Comparison of ENCODE assay signal across 8 mouse cellular contexts in genomic region chr19:46502471-46503166, GRCm38 (mm10). TPM values are rescaled to one million over a fixed set of nuclear protein-coding genes. Genes with fewer than 3 reads are reported as not detected.
DNase-seq lines count a peak whose midpoint lies in the region; ATAC-seq and TF ChIP-seq lines count a peak whose summit lies in the region.

No protein-coding gene starts in this region.

- H3K4me2 ChIP-seq in heart, postnatal 0 days (ENCODE audit: low read depth, low read length), result peak overlapping the region; percentile 85
- peak overlapping the region; percentile 98 for H3K4me2 ChIP-seq in liver, postnatal 0 days (ENCODE audit: low read depth, low read length)
- peak overlapping the region; percentile 97 for H3K4me2 ChIP-seq in neural tube, embryonic 14.5 days (ENCODE audit: low read depth, low read length)

- peak; percentile 90 for DNase-seq in CD4-positive helper T cell, adult 2 months (ENCODE audit: low read depth, low spot score)
- peak; percentile 67 to 77 for DNase-seq in adrenal gland, postnatal 4 days (ENCODE audit: low spot score in 2 of 2)
- peak; percentile 81 for DNase-seq in heart, postnatal 0 days (ENCODE audit: low spot score)
- peak; percentile 85 to 91 for DNase-seq in kidney, postnatal 4 days
- DNase-seq in liver, postnatal 0 days, result peak; percentile 93
- peak; percentile 90 for DNase-seq in testis, postnatal 10 days (ENCODE audit: low spot score)

- peak overlapping the region; percentile 99 for H3K9ac ChIP-seq in heart, postnatal 0 days (replicated peaks; ENCODE audit: low read depth, low read length)
- H3K9ac ChIP-seq in liver, postnatal 0 days (replicated peaks), result peak overlapping the region; percentile 96
- peak overlapping the region; percentile 98 for H3K9ac ChIP-seq in neural tube, embryonic 14.5 days (replicated peaks; ENCODE audit: low read depth, low read length)

- H3K4me3 ChIP-seq in erythroblast, embryonic 14.5 days (replicated peaks), result peak overlapping the region; percentile 81
- H3K4me3 ChIP-seq in heart, postnatal 0 days (ENCODE audit: low read depth, low read length), result peak overlapping the region; percentile 93
- H3K4me3 ChIP-seq in liver, postnatal 0 days (ENCODE audit: low read depth, low read length), result peak overlapping the region; percentile 94
- H3K4me3 ChIP-seq in neural tube, embryonic 14.5 days (ENCODE audit: low read depth, low read length), result peak overlapping the region; percentile 99

- peak overlapping the region; percentile 100 for H3K27ac ChIP-seq in heart, postnatal 0 days (ENCODE audit: low read depth)
- peak overlapping the region; percentile 99 for H3K27ac ChIP-seq in liver, postnatal 0 days (ENCODE audit: low read depth)
- H3K27ac ChIP-seq in neural tube, embryonic 14.5 days (ENCODE audit: low read depth, low read length), result peak overlapping the region; percentile 100

- peak; percentile 73 for TF ChIP-seq CTCF in heart, postnatal 0 days (IDR thresholded peaks at IDR 0.05; ENCODE audit: low read depth)
- TF ChIP-seq CTCF in liver, postnatal 0 days (IDR thresholded peaks at IDR 0.05; ENCODE audit: low read depth), result peak; percentile 93

- peak; percentile 22 for ATAC-seq in heart, postnatal 0 days (ENCODE audit: insufficient read depth, low read depth)
- ATAC-seq in liver, postnatal 0 days, result peak; percentile 52
- ATAC-seq in neural tube, embryonic 14.5 days (ENCODE audit: low read depth), result 0 out of 2 replicates have a peak, but pooled peaks have one; percentile 4

- WGBS in heart, postnatal 0 days, result under 1% methylated on average over 53 of the region's 53 CpGs
- WGBS in liver, postnatal 0 days (ENCODE audit: insufficient replicate concordance), result under 1% methylated on average over 52 of the region's 53 CpGs
- under 1% methylated on average over 45 of the region's 53 CpGs for WGBS in neural tube, embryonic 14.5 days

- no peaks in the 10 kb centered on the region for H3K27me3 ChIP-seq in erythroblast, embryonic 14.5 days (ENCODE audit: control insufficient read depth)
- no peaks in the 10 kb centered on the region for H3K27me3 ChIP-seq in heart, postnatal 0 days (ENCODE audit: control insufficient read depth, insufficient read depth, low read length)
- H3K27me3 ChIP-seq in liver, postnatal 0 days (ENCODE audit: insufficient read depth, low read length), result no peaks in the 10 kb centered on the region
- no peaks in the 10 kb centered on the region; the same call in 1 of the 2 replicates for H3K27me3 ChIP-seq in neural tube, embryonic 14.5 days (ENCODE audit: control insufficient read depth, insufficient read depth, low read length)

- H3K36me3 ChIP-seq in erythroblast, embryonic 14.5 days (ENCODE audit: control insufficient read depth), result peaks cover 26% of the 10 kb centered on the region
- peaks cover 24% of the 10 kb centered on the region for H3K36me3 ChIP-seq in heart, postnatal 0 days (replicated peaks; ENCODE audit: control insufficient read depth, insufficient read depth, low read length)
- H3K36me3 ChIP-seq in liver, postnatal 0 days (replicated peaks; ENCODE audit: insufficient read depth, low read length), result peaks cover 20% of the 10 kb centered on the region
- peaks cover 3% of the 10 kb centered on the region; the same call in 1 of the 2 replicates for H3K36me3 ChIP-seq in neural tube, embryonic 14.5 days (ENCODE audit: control insufficient read depth, insufficient read depth, low read length)

- no peaks in the 10 kb centered on the region for H3K9me3 ChIP-seq in erythroblast, embryonic 14.5 days (ENCODE audit: control insufficient read depth, low read length)
- H3K9me3 ChIP-seq in heart, postnatal 0 days (replicated peaks; ENCODE audit: control insufficient read depth, low read length), result no peaks in the 10 kb centered on the region
- H3K9me3 ChIP-seq in liver, postnatal 0 days (ENCODE audit: low read length), result no peaks in the 10 kb centered on the region
- H3K9me3 ChIP-seq in neural tube, embryonic 14.5 days (ENCODE audit: control insufficient read depth, low read length), result no peaks in the 10 kb centered on the region

- H3K4me1 ChIP-seq in erythroblast, embryonic 14.5 days (ENCODE audit: control insufficient read depth), result peaks cover 76% of the 10 kb centered on the region
- H3K4me1 ChIP-seq in heart, postnatal 0 days (ENCODE audit: control insufficient read depth, insufficient read depth), result peaks cover 28% of the 10 kb centered on the region
- peaks cover 43% of the 10 kb centered on the region for H3K4me1 ChIP-seq in liver, postnatal 0 days (ENCODE audit: insufficient read depth)
- peaks cover 36% of the 10 kb centered on the region for H3K4me1 ChIP-seq in neural tube, embryonic 14.5 days (ENCODE audit: control insufficient read depth, insufficient read depth, low read length)

- TF ChIP-seq EP300 in heart, postnatal 0 days (IDR thresholded peaks at IDR 0.05; ENCODE audit: low read depth), result 0 out of 2 replicates have a peak, but pooled peaks have one; percentile 67
- no peak for TF ChIP-seq EP300 in liver, postnatal 0 days (IDR thresholded peaks at IDR 0.05; ENCODE audit: low read depth)

RNA-seq across cellular contexts. Expression of gene Trim8, which starts 1.1 kb away (rescaled TPM):
- total RNA-seq in adrenal gland, postnatal 4 days (2021), result 10 to 100 TPM; 60.5 to 70.3 TPM
- polyA plus RNA-seq in erythroblast, embryonic 14.5 days (2012), result 4.2 and 5.2 TPM in 2 replicates
- 35.9 and 48.3 TPM in 2 replicates for total RNA-seq in heart, postnatal 0 days (2014; rRNA removed; ENCODE audit: low replicate concordance)
- polyA plus RNA-seq in heart, postnatal 0 days (2015; fragmentation: Nextera tagmentation; extraction: Ambion mirVana), result 14.3 and 14.6 TPM in 2 replicates
- polyA plus RNA-seq in liver, postnatal 0 days (2015; fragmentation: Nextera tagmentation; extraction: Ambion mirVana), result 7.9 and 9.8 TPM in 2 replicates
- polyA plus RNA-seq in neural tube, embryonic 14.5 days (2014; fragmentation: Nextera tagmentation; extraction: Ambion mirVana), result 32.2 and 37.5 TPM in 2 replicates

Comparison
In these comparisons a context has a peak if more than half of its experiments do, and no peak if none do; other contexts are left out.
1. Peak in every context shown above with its lines: DNase-seq, ATAC-seq, H3K4me3 ChIP-seq and H3K27ac ChIP-seq.